Mouse (Mus musculus) myocyte (in vitro differentiated cells): Measurements from ENCODE around the gene Sigmar1. TPM values are rescaled to one million over a fixed set of nuclear protein-coding genes. Genes with fewer than 3 reads are reported as not detected.
A peak's percentile ranks its signal among the peaks of the same experiment; 100 is the strongest.

Experiments
- H3K27me3 ChIP-seq: one replicate; pipeline ENCODE4 v1.6.1; 2011; ENCODE audit not compliant: control insufficient read depth, insufficient read depth, insufficient read length
- H3K36me3 ChIP-seq: one replicate; pipeline ENCODE4 v1.6.1; 2011; ENCODE audit not compliant: control insufficient read depth, insufficient read depth
- H3K4me2 ChIP-seq: one replicate; pipeline ENCODE4 v1.6.1; 2011; ENCODE audit warnings: low read depth, control low read depth
- H3K4me3 ChIP-seq: one replicate; pipeline ENCODE4 v1.5.1; 2011; ENCODE audit warnings: mild to moderate bottlenecking, control low read depth, moderate library complexity
- H3K79me2 ChIP-seq: one replicate; pipeline ENCODE4 v1.6.1; 2011; ENCODE audit not compliant: control insufficient read depth, insufficient read depth
- H3ac ChIP-seq: one replicate; pipeline ENCODE4 v1.6.1; 2011; ENCODE audit not compliant: control insufficient read depth, insufficient read length
- CEBPB ChIP-seq: IDR thresholded peaks from 2 replicates; pipeline ENCODE4 v1.6.1; 2011; ENCODE audit warnings: mild to moderate bottlenecking, moderate library complexity; ENCODE audit not compliant: poor library complexity, insufficient read depth, severe bottlenecking
- E2F4 ChIP-seq: IDR thresholded peaks from one replicate; pipeline ENCODE4 v1.6.1; 2011; ENCODE audit warnings: mild to moderate bottlenecking, control low read depth, moderate library complexity; ENCODE audit not compliant: insufficient read depth
- MAX ChIP-seq: IDR thresholded peaks from one replicate; pipeline ENCODE4 v1.6.1; 2011; ENCODE audit warnings: low read depth, mild to moderate bottlenecking, control low read depth
- MYOD1 ChIP-seq, 3 experiments: IDR thresholded peaks; one replicate each; pipeline ENCODE4 v1.6.1; 2011; ENCODE audit warnings: control low read depth in 2 of 3, low read depth in 2 of 3, mild to moderate bottlenecking in 2 of 3, moderate library complexity in 1 of 3; ENCODE audit not compliant: insufficient read length in 2 of 3, control insufficient read depth in 1 of 3
- MYOG ChIP-seq, 3 experiments: IDR thresholded peaks; one replicate each; pipeline ENCODE4 v1.6.1; 2011; ENCODE audit warnings: control low read depth in 2 of 3, low read depth in 2 of 3, mild to moderate bottlenecking in 2 of 3; ENCODE audit not compliant: insufficient read length in 2 of 3, control insufficient read depth in 1 of 3, insufficient read depth in 1 of 3
- POLR2A ChIP-seq: IDR thresholded peaks from one replicate; pipeline ENCODE4 v1.6.1; 2011; ENCODE audit warnings: low read depth, mild to moderate bottlenecking, control low read depth, moderate library complexity; ENCODE audit not compliant: insufficient read length
- POLR2AphosphoS2 ChIP-seq: IDR thresholded peaks from one replicate; pipeline ENCODE4 v1.6.1; 2011; ENCODE audit warnings: low read depth, control low read depth; ENCODE audit not compliant: insufficient read length
- REST ChIP-seq: IDR thresholded peaks from one replicate; pipeline ENCODE4 v1.6.1; 2011; ENCODE audit warnings: mild to moderate bottlenecking, control low read depth, moderate library complexity; ENCODE audit not compliant: insufficient read depth, insufficient read length
- SRF ChIP-seq: IDR thresholded peaks from one replicate; pipeline ENCODE4 v1.6.1; 2011; ENCODE audit warnings: low read depth; ENCODE audit not compliant: control insufficient read depth, insufficient read length
- TCF12 ChIP-seq: IDR thresholded peaks from one replicate; pipeline ENCODE4 v1.6.1; 2011; ENCODE audit warnings: mild to moderate bottlenecking, control low read depth; ENCODE audit not compliant: poor library complexity, insufficient read depth, severe bottlenecking
- TCF3 ChIP-seq: IDR thresholded peaks from one replicate; pipeline ENCODE4 v1.6.1; 2011; ENCODE audit warnings: low read depth, control low read depth; ENCODE audit not compliant: insufficient read length
- USF1 ChIP-seq: IDR thresholded peaks from one replicate; pipeline ENCODE4 v1.6.1; 2011; ENCODE audit warnings: low read depth, mild to moderate bottlenecking, control low read depth, moderate library complexity
- polyA plus RNA-seq: library from polyadenylated mRNA; unstranded; fragments of >200 nt; fragmentation: generic; extraction: Trizol; gene quantifications from one replicate; pipeline ENCODE4 v1.2.1, GENCODE M21; 2012; ENCODE audit warnings: missing spikeins

The Sigmar1 gene
- polyA plus RNA-seq, 1 experiment, result 98.6 TPM

GRCm38 (mm10) chr4:41740380-41741157, 15.4 kb downstream of the Sigmar1 start:
- Histone ChIP-seq H3K27me3 (no peaks in the 10 kb centered on the region), H3K79me2 (peaks cover 14% of the 10 kb centered on the region), H3K4me2 (peak overlapping the region; percentile 69), H3K36me3 (no peaks in the 10 kb centered on the region), H3K4me3 (peak overlapping the region; percentile 60), H3ac (peak overlapping the region; percentile 20)
- TF ChIP-seq MAX (peak; percentile 41), POLR2A (no peak)

- no peaks in the 10 kb centered on the region for H3K27me3 ChIP-seq
- H3K4me2 ChIP-seq, result peak overlapping the region; percentile 69
- no peaks in the 10 kb centered on the region for H3K36me3 ChIP-seq
- H3ac ChIP-seq, result no peak overlapping the region
- TF ChIP-seq SRF, result no peak
- no peak for TF ChIP-seq MAX
- no peak for TF ChIP-seq CEBPB
- no peak for TF ChIP-seq POLR2AphosphoS2
- TF ChIP-seq E2F4, result no peak
- no peak for TF ChIP-seq TCF3
- H3K4me3 ChIP-seq, result peak overlapping the region; percentile 60
- H3K79me2 ChIP-seq, result peaks cover 14% of the 10 kb centered on the region
Observed at GRCm38 (mm10) chr4:41739260-41739659, 16.7 kb downstream of the Sigmar1 start.

GRCm38 (mm10) chr4:41738256-41738603, 17.7 kb downstream of the Sigmar1 start:
- Histone ChIP-seq H3K36me3 (no peaks in the 10 kb centered on the region), H3K27me3 (peaks cover 2% of the 10 kb centered on the region), H3K4me3 (no peak overlapping the region), H3K79me2 (peaks cover 14% of the 10 kb centered on the region), H3K4me2 (peak overlapping the region; percentile 63), H3ac (no peak overlapping the region)
- TF ChIP-seq TCF3, result no peak
- no peak for TF ChIP-seq POLR2A
- no peak for TF ChIP-seq MYOD1 (IDR thresholded peaks at IDR 0.05; ENCODE audit: control insufficient read depth in 1 of 3, insufficient read length in 2 of 3, low read depth in 2 of 3)
- TF ChIP-seq SRF, result no peak
- no peak for TF ChIP-seq POLR2AphosphoS2
- TF ChIP-seq MYOG (IDR thresholded peaks at IDR 0.05; ENCODE audit: control insufficient read depth in 1 of 3, insufficient read depth in 1 of 3, insufficient read length in 2 of 3, low read depth in 2 of 3), result no peak
- TF ChIP-seq USF1, result no peak
- no peak for TF ChIP-seq MAX
- no peak for TF ChIP-seq E2F4
- TF ChIP-seq CEBPB, result no peak
- TF ChIP-seq TCF12, result no peak
- no peak for TF ChIP-seq REST

GRCm38 (mm10) chr4:41737602-41738255, 18.2 kb downstream of the Sigmar1 start:
- Histone ChIP-seq H3K27me3 (peaks cover 7% of the 10 kb centered on the region), H3ac (no peak overlapping the region), H3K4me2 (peak overlapping the region; percentile 63), H3K4me3 (no peak overlapping the region), H3K79me2 (peaks cover 14% of the 10 kb centered on the region), H3K36me3 (no peaks in the 10 kb centered on the region)
- TF ChIP-seq TCF12 (no peak), MYOG (IDR thresholded peaks at IDR 0.05; ENCODE audit: control insufficient read depth in 1 of 3, insufficient read depth in 1 of 3, insufficient read length in 2 of 3, low read depth in 2 of 3) (peak in 1 of 3 experiments; percentile 8), POLR2AphosphoS2 (peak; percentile 70)

GRCm38 (mm10) chr4:41731052-41731765, 24.7 kb downstream of the Sigmar1 start, which contains the start of gene Arid3c:
Arid3c (minus strand) TSS chr4:41731142.
- Histone ChIP-seq H3K4me2 (peak within 1 kb of the TSS; percentile 34), H3K36me3 (no peaks in the 10 kb centered on the region), H3K27me3 (peaks cover 60% of the 10 kb centered on the region), H3ac (no peak within 1 kb of the TSS), H3K79me2 (no peaks in the 10 kb centered on the region), H3K4me3 (no peak within 1 kb of the TSS)
- no peak for TF ChIP-seq POLR2AphosphoS2
